Mouse (Mus musculus): ENCODE measurements at regions not wholly inside any gene's neighbourhood (a gene's known extent, or its start where the extent isn't known, plus 50 kb on each side); places are given as distances from the start of the nearest gene placed in this dataset.

DNA sequence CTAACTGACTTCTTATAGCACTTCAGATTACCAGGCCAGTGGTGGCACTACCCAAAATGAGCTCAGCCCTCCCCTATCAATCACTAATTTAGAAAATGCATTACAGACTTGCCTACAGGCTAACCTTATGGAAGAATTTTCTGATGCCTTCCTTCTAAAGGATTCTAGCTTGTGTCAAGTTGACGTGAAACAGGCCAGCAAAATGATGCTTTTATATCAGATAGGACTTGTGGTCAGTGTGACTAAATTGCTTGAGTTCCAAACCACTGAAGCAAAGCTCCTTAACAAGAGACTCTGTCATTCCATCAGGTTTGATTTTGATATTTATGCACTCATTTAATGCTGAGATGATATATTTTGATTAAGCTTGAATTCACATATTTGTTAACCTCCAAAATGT, 143.0 kb downstream of the Slc5a7 start:
- no peak for ATAC-seq (ENCODE audit: insufficient number of reproducible peaks, low FRiP score, low TSS enrichment, low read depth)
- no peaks in the 10 kb centered on the region for H3K9me3 ChIP-seq (replicated peaks)
- no peak overlapping the region for H3K27ac ChIP-seq (replicated peaks)
- no peaks in the 10 kb centered on the region for H3K36me3 ChIP-seq
- no peak overlapping the region for H3K9ac ChIP-seq
- no peaks in the 10 kb centered on the region for H3K27me3 ChIP-seq
- H3K4me1 ChIP-seq: no peaks in the 10 kb centered on the region
- 65% methylated on average over 1 of the region's 1 CpGs for WGBS
- H3K4me3 ChIP-seq (replicated peaks): no peak overlapping the region
- no peak overlapping the region for H3K4me2 ChIP-seq (replicated peaks)

DNA sequence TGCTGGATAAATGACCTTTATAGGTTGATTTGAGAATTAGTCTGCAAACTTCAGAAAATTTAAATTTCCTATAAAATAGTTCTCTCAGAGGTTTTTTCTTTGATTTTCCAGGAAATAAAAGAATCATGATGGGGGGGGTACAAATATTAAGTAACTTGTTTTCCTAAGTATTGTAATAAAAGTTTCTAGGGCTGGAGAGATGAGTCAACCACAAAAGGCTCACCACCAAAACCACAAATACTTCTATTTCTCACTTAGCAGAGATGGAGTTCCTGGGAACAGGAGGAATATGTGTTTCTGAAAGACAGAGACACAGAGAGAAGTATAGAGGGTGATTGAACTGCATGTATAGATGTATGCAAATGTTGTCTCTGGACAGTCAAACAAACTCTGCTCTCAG, 144.3 kb downstream of the Slc5a7 start:
- ATAC-seq (ENCODE audit: insufficient number of reproducible peaks, low FRiP score, low TSS enrichment, low read depth): no peak
- H3K4me2 ChIP-seq (replicated peaks): no peak overlapping the region
- no peaks in the 10 kb centered on the region for H3K9me3 ChIP-seq (replicated peaks)
- no peak overlapping the region for H3K27ac ChIP-seq (replicated peaks)
- no peaks in the 10 kb centered on the region for H3K4me1 ChIP-seq
- H3K27me3 ChIP-seq: no peaks in the 10 kb centered on the region
- no peak overlapping the region for H3K9ac ChIP-seq
- H3K4me3 ChIP-seq (replicated peaks): no peak overlapping the region
- no peaks in the 10 kb centered on the region for H3K36me3 ChIP-seq

Data from embryonic facial prominence, embryonic 15.5 days (tissue).